Mouse (Mus musculus): ENCODE measurements around the gene Nr6a1. TPM values are rescaled to one million over a fixed set of nuclear protein-coding genes. Genes with fewer than 3 reads are reported as not detected.

Gene Nr6a1
- polyA plus RNA-seq, 1 experiment from 2014 or later, result 1.5 TPM

DNA sequence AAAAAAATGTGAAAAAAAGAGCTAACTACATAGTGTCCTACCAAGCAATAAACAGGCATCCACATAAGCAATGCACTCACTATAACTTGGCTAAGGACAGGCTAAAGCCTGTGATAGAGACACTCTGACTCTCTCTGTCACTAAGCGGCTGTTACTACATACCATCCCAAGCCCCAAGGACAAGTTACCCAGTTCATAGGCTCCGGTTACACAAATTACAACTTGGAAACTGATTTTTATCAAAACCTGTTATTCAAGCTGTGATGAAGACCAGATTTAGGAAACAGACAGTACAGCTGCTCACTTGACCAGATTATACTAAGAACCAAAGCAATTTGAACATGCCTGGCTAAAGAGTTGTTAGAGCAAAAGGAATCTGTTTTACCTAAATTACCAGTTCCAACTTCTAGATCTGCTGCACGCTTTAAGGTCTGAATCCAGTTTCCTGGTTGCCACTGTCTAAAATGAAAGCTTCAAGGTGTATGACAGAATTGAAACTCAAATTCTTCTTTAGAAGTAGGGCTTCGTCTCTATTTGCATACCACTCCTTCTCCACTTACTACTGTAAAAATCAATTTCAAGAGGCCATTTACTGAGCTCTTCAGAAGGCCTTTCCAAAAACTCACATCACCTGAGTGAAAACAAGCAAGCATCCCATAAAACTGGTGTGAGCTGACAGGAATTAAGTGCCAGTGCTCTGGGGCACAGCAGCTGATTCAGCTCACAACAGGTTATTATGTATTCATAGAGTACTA, 160.1 kb downstream of the Nr6a1 start:
- ATAC-seq, result no peak
- no peak overlapping the region for H3K4me3 ChIP-seq

GRCm38 (mm10) chr2:38739847-38740246, 187.6 kb downstream of the Nr6a1 start:
- Histone ChIP-seq H3K27ac (no peak overlapping the region), H3K4me3 (no peak overlapping the region), H3K9ac (no peak overlapping the region), H3K9me3 (replicated peaks) (no peaks in the 10 kb centered on the region), H3K4me1 (peaks cover 11% of the 10 kb centered on the region), H3K27me3 (no peaks in the 10 kb centered on the region), H3K4me2 (no peak overlapping the region), H3K36me3 (ENCODE audit: poor library complexity, severe bottlenecking) (0 out of 2 replicates have a peak, but pooled peaks cover 3% of the 10 kb centered on the region)
- 80% methylated on average over 3 of the region's 3 CpGs for WGBS
- ATAC-seq, result peak; percentile 21; the same call in 1 of the 2 replicates

More for the DNA sequence above, 160.1 kb downstream of the Nr6a1 start:
- no peak overlapping the region for H3K27ac ChIP-seq
- no peaks in the 10 kb centered on the region for H3K36me3 ChIP-seq (ENCODE audit: poor library complexity, severe bottlenecking)
- H3K4me1 ChIP-seq, result peaks cover 6% of the 10 kb centered on the region; the same call in 1 of the 2 replicates
- WGBS, result 90% methylated on average over 4 of the region's 4 CpGs
- no peaks in the 10 kb centered on the region for H3K27me3 ChIP-seq
- no peak overlapping the region for H3K9ac ChIP-seq
- H3K4me2 ChIP-seq, result no peak overlapping the region
- no peaks in the 10 kb centered on the region for H3K9me3 ChIP-seq (replicated peaks)

DNA sequence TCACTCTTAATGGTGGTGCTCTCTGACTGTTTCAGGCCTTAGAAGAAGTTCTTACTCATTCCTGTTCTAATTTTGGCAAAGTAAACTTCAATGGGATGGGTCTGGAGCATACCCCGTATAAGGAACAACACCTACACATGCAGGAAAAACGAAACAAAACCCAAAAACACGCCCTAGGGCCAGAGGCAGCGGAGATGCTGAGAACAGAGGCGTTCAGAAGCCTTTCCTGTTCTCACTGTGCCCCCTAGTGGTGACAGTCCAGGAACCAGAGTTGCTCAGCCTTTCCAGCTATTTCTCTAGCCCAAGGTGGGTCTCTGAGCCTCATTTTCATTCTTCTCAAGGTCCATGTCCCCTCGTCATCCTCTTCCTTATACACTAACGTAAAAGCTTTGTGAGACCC, 188.1 kb downstream of the Nr6a1 start:
- no peaks in the 10 kb centered on the region for H3K27me3 ChIP-seq
- H3K27ac ChIP-seq, result no peak overlapping the region
- 0 out of 2 replicates have a peak, but pooled peaks cover 3% of the 10 kb centered on the region for H3K36me3 ChIP-seq (ENCODE audit: poor library complexity, severe bottlenecking)
- H3K4me1 ChIP-seq, result peaks cover 11% of the 10 kb centered on the region
- no peak overlapping the region for H3K4me2 ChIP-seq
- 11% methylated on average over 7 of the region's 7 CpGs for WGBS
- H3K9me3 ChIP-seq (replicated peaks), result no peaks in the 10 kb centered on the region
- H3K9ac ChIP-seq, result no peak overlapping the region; the same call in 1 of the 2 replicates
- H3K4me3 ChIP-seq, result no peak overlapping the region
- ATAC-seq, result peak; percentile 85

- Histone ChIP-seq H3K27me3 (no peaks in the 10 kb centered on the region), H3K4me1 (peaks cover 6% of the 10 kb centered on the region), H3K4me2 (no peak overlapping the region), H3K9me3 (replicated peaks) (no peaks in the 10 kb centered on the region), H3K36me3 (ENCODE audit: poor library complexity, severe bottlenecking) (0 out of 2 replicates have a peak, but pooled peaks cover 3% of the 10 kb centered on the region), H3K9ac (no peak overlapping the region; the same call in 1 of the 2 replicates), H3K27ac (no peak overlapping the region), H3K4me3 (no peak overlapping the region)
- no peak; the same call in 1 of the 2 replicates for ATAC-seq
- 67% methylated on average over 14 of the region's 14 CpGs for whole genome bisulfite sequencing
Measured at GRCm38 (mm10) chr2:38738601-38739301, 188.7 kb downstream of the Nr6a1 start.

DNA sequence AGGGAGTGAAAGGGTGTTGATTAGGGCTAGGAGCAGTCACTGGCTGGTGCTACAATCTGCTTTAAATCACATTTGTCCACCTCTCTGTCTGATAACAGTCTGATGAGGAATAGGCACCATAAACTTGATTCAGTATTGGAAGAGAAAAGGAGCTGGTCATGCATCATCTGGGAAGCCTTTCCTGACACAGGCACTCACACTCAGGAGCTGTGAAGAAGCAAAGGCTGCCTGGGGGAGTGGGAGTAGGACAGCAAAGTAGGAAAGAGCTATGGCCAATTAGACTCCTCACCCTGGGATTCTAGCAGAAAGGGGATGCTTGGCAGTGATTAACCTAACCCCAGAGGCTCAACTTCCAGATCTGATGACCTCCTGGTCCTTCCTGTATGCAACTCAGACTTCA, 191.7 kb downstream of the Nr6a1 start:
- H3K9ac ChIP-seq, result no peak overlapping the region
- no peaks in the 10 kb centered on the region for H3K27me3 ChIP-seq
- H3K4me3 ChIP-seq, result no peak overlapping the region
- no peaks in the 10 kb centered on the region for H3K9me3 ChIP-seq (replicated peaks)
- H3K4me2 ChIP-seq, result no peak overlapping the region
- no peak overlapping the region for H3K27ac ChIP-seq
- 0 out of 2 replicates have a peak, but pooled peaks cover 3% of the 10 kb centered on the region for H3K36me3 ChIP-seq (ENCODE audit: poor library complexity, severe bottlenecking)
- H3K4me1 ChIP-seq, result 0 out of 2 replicates have a peak, but pooled peaks cover 5% of the 10 kb centered on the region
- no peak for ATAC-seq

GRCm38 (mm10) chr2:38734721-38735120, 192.8 kb downstream of the Nr6a1 start:
- H3K4me1 ChIP-seq, result 0 out of 2 replicates have a peak, but pooled peaks cover 5% of the 10 kb centered on the region
- no peaks in the 10 kb centered on the region for H3K9me3 ChIP-seq (replicated peaks)
- no peak overlapping the region for H3K27ac ChIP-seq
- no peak overlapping the region for H3K4me2 ChIP-seq
- ATAC-seq, result no peak
- 0 out of 2 replicates have a peak, but pooled peaks cover 3% of the 10 kb centered on the region for H3K36me3 ChIP-seq (ENCODE audit: poor library complexity, severe bottlenecking)
- no peak overlapping the region for H3K9ac ChIP-seq
- H3K4me3 ChIP-seq, result no peak overlapping the region
- H3K27me3 ChIP-seq, result no peaks in the 10 kb centered on the region
- WGBS, result 73% methylated on average over 5 of the region's 5 CpGs

- Histone ChIP-seq H3K9me3 (replicated peaks) (no peaks in the 10 kb centered on the region), H3K27me3 (no peaks in the 10 kb centered on the region), H3K9ac (no peak overlapping the region), H3K4me3 (no peak overlapping the region), H3K4me2 (no peak overlapping the region), H3K36me3 (ENCODE audit: poor library complexity, severe bottlenecking) (no peaks in the 10 kb centered on the region), H3K27ac (no peak overlapping the region), H3K4me1 (peaks cover 2% of the 10 kb centered on the region; the same call in 1 of the 2 replicates)
- WGBS, result 89% methylated on average over 6 of the region's 6 CpGs
- no peak for ATAC-seq
Measured at GRCm38 (mm10) chr2:38730331-38730827, 197.1 kb downstream of the Nr6a1 start.

- H3K27me3 ChIP-seq, result no peaks in the 10 kb centered on the region
- 15% methylated on average over 3 of the region's 3 CpGs for WGBS
- H3K9ac ChIP-seq, result no peak overlapping the region
- no peak for ATAC-seq
- no peak overlapping the region for H3K4me3 ChIP-seq
- no peaks in the 10 kb centered on the region for H3K36me3 ChIP-seq (ENCODE audit: poor library complexity, severe bottlenecking)
- H3K4me2 ChIP-seq, result no peak overlapping the region
- H3K4me1 ChIP-seq, result peaks cover 12% of the 10 kb centered on the region
- no peak overlapping the region for H3K27ac ChIP-seq
- H3K9me3 ChIP-seq (replicated peaks), result no peaks in the 10 kb centered on the region
Measured at GRCm38 (mm10) chr2:38725427-38725826, 202.1 kb downstream of the Nr6a1 start.

- no peaks in the 10 kb centered on the region for H3K9me3 ChIP-seq (replicated peaks)
- peaks cover 12% of the 10 kb centered on the region for H3K4me1 ChIP-seq
- no peak overlapping the region for H3K9ac ChIP-seq
- H3K27me3 ChIP-seq, result no peaks in the 10 kb centered on the region; the same call in 1 of the 2 replicates
- H3K4me3 ChIP-seq, result no peak overlapping the region
- 86% methylated on average over 4 of the region's 4 CpGs for WGBS
- no peak overlapping the region for H3K4me2 ChIP-seq
- no peaks in the 10 kb centered on the region for H3K36me3 ChIP-seq (ENCODE audit: poor library complexity, severe bottlenecking)
- ATAC-seq, result no peak
- H3K27ac ChIP-seq, result no peak overlapping the region
Measured at GRCm38 (mm10) chr2:38723378-38723777, 204.1 kb downstream of the Nr6a1 start.

- Histone ChIP-seq H3K4me1 (peaks cover 12% of the 10 kb centered on the region), H3K27me3 (peaks cover 5% of the 10 kb centered on the region; the same call in 1 of the 2 replicates), H3K9me3 (replicated peaks) (no peaks in the 10 kb centered on the region), H3K36me3 (ENCODE audit: poor library complexity, severe bottlenecking) (no peaks in the 10 kb centered on the region), H3K4me2 (no peak overlapping the region), H3K4me3 (no peak overlapping the region), H3K27ac (no peak overlapping the region), H3K9ac (no peak overlapping the region)
- 24% methylated on average over 4 of the region's 4 CpGs for WGBS
- no peak for ATAC-seq
Measured at GRCm38 (mm10) chr2:38722076-38722475, 205.4 kb downstream of the Nr6a1 start.

DNA sequence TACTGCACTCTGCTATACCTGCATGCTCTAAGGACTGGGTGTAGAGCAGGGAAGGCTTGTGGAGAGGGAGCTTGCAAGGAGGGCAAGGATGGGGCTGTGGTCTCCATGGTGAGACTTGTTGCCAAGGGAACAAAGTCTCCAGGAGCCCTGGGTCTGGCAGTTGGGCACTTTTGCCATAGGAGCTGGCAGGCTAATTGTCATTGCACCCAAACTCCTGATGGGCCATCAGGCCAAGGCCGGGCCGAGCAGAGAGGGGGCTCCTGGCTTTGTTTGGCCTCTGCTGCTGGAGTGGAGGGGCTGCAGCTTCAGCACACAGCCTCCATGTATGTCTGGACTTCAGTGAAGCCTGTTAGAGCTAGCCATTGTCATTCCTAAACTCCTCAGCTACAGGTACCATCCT, 206.8 kb downstream of the Nr6a1 start:
- 45% methylated on average over 2 of the region's 2 CpGs for whole genome bisulfite sequencing
- no peak for ATAC-seq
- H3K4me1 ChIP-seq, result peaks cover 12% of the 10 kb centered on the region
- no peaks in the 10 kb centered on the region for H3K9me3 ChIP-seq (replicated peaks)
- peaks cover 11% of the 10 kb centered on the region; the same call in 1 of the 2 replicates for H3K27me3 ChIP-seq
- no peak overlapping the region for H3K4me3 ChIP-seq
- no peak overlapping the region for H3K27ac ChIP-seq
- no peak overlapping the region for H3K4me2 ChIP-seq
- H3K9ac ChIP-seq, result no peak overlapping the region
- H3K36me3 ChIP-seq (ENCODE audit: poor library complexity, severe bottlenecking), result no peaks in the 10 kb centered on the region

DNA sequence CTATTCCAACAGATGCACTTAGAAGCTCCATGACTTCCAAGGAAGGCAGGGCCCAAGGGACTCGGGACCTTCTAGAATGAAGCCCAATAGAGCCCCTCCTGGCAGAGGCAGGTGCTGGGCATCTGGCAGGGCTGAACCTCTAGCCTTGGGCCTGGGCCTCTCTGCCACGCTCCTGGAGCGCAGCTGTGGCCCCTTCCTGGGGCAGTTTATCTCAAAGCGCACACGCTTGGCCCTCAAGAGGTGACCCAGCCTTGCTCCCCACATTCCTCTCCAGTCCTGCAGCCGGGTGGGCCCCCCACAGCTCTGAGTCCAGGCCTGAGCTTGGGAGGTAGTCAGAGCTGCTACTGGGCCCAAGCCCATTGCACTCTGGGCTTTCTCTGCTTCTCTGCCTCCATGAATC, 208.1 kb downstream of the Nr6a1 start:
- H3K36me3 ChIP-seq (ENCODE audit: poor library complexity, severe bottlenecking), result no peaks in the 10 kb centered on the region
- WGBS, result 81% methylated on average over 6 of the region's 6 CpGs
- ATAC-seq, result no peak
- peaks cover 20% of the 10 kb centered on the region for H3K27me3 ChIP-seq
- no peak overlapping the region for H3K4me3 ChIP-seq
- H3K9ac ChIP-seq, result no peak overlapping the region
- no peak overlapping the region for H3K27ac ChIP-seq
- peaks cover 4% of the 10 kb centered on the region; the same call in 1 of the 2 replicates for H3K4me1 ChIP-seq
- H3K4me2 ChIP-seq, result no peak overlapping the region
- H3K9me3 ChIP-seq (replicated peaks), result no peaks in the 10 kb centered on the region
